Mouse (Mus musculus): ENCODE data around the gene Ube4b.
A peak's percentile ranks its signal among the peaks of the same experiment; 100 is the strongest.

Ube4b gene

GRCm38 (mm10) chr4:149302751-149303150 lies 123.8 kb downstream of the Ube4b start:
- DNase-seq, result no peak

GRCm38 (mm10) chr4:149302136-149302535 lies 124.4 kb downstream of the Ube4b start:
- no peak for DNase-seq

GRCm38 (mm10) chr4:149296501-149296900 lies 130.0 kb downstream of the Ube4b start:
- no peak for DNase-seq

GRCm38 (mm10) chr4:149292984-149293383 lies 133.6 kb downstream of the Ube4b start:
- DNase-seq, result peak; percentile 71 to 81

DNA sequence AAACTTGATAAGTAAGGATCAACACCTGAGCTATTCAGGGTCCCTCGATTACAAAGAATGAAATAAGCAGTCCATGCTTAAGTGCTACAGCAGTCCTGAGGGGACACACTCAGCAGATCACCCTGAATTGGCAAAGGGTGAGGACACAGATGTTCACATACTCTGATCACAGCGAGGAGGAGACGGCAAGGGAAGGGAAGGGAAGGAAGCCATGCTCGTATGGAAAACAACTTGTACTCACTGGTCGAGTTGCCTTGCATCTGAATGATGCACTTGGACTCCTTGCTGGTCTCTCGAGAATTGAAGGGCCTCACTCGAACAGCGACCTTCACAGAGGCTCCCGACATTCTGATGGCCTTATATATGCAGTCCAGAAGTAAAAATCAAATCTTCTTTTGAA lies 135.5 kb downstream of the Ube4b start:
- DNase-seq, result no peak

- DNase-seq, result no peak
These were observed 136.3 kb downstream of the Ube4b start for GRCm38 (mm10) chr4:149290157-149290750.

GRCm38 (mm10) chr4:149286287-149287137 lies 140.0 kb downstream of the Ube4b start:
- DNase-seq, result no peak

GRCm38 (mm10) chr4:149285691-149286090 lies 140.9 kb downstream of the Ube4b start:
- DNase-seq, result no peak

GRCm38 (mm10) chr4:149283018-149283417 lies 143.5 kb downstream of the Ube4b start:
- no peak for DNase-seq

GRCm38 (mm10) chr4:149282025-149282738 lies 144.4 kb downstream of the Ube4b start:
- DNase-seq, result no peak

Measured in cerebellum, postnatal 25 days (tissue).